Mouse (Mus musculus) midbrain, embryonic 10.5 days (tissue): ENCODE measurements around the gene Mdga1. TPM values are rescaled to one million over a fixed set of nuclear protein-coding genes. Genes with fewer than 3 reads are reported as not detected.

ENCODE experiments used
- DNase-seq: peaks from one replicate; pipeline ENCODE4 v3.0.0-alpha.2; 2017; ENCODE audit warnings: low spot score
- H3K27ac ChIP-seq: fragments of 300-500 bp; sonication (generic); replicated peaks from 2 replicates; pipeline ENCODE4 v1.5.1; 2016; ENCODE audit warnings: mild to moderate bottlenecking
- H3K27me3 ChIP-seq: fragments of 300-500 bp; sonication (generic); 2 replicates; pipeline ENCODE4 v1.6.1; 2016; ENCODE audit warnings: low read depth, mild to moderate bottlenecking; ENCODE audit not compliant: poor library complexity, severe bottlenecking
- H3K36me3 ChIP-seq: fragments of 300-500 bp; sonication (generic); 2 replicates; pipeline ENCODE4 v1.6.1; 2016; ENCODE audit warnings: mild to moderate bottlenecking, moderate library complexity
- H3K4me1 ChIP-seq: fragments of 300-500 bp; sonication (generic); 2 replicates; pipeline ENCODE4 v1.6.1; 2016
- H3K4me3 ChIP-seq: fragments of 300-500 bp; sonication (generic); 2 replicates; pipeline ENCODE4 v1.5.1; 2016; ENCODE audit warnings: mild to moderate bottlenecking, moderate library complexity
- H3K9me3 ChIP-seq: fragments of 300-500 bp; sonication (generic); replicated peaks from 2 replicates; pipeline ENCODE4 v1.6.1; 2016; ENCODE audit warnings: mild to moderate bottlenecking
- WGBS: fragments of 180-500 bp; shearing (Covaris S2); methylation state at CpG from one replicate; pipeline ENCODE4 v1.1.7; 2016; 5-methylcytosine and 5-hydroxymethylcytosine counted together
- polyA plus RNA-seq: library from polyadenylated mRNA; unstranded; fragments of >200 nt; fragmentation: Nextera tagmentation; extraction: Ambion mirVana; gene quantifications from 2 replicates; pipeline ENCODE4 v1.2.1, GENCODE M21; 2016

Mdga1 gene
- polyA plus RNA-seq, 1 experiment from 2014 or later, result 4.3 TPM

GRCm38 (mm10) chr17:29975731-29976130 is 5.8 kb upstream of the Mdga1 start:
- Histone ChIP-seq H3K4me3 (no peak overlapping the region), H3K27me3 (peaks cover 30% of the 10 kb centered on the region), H3K4me1 (peaks cover 23% of the 10 kb centered on the region), H3K27ac (peak overlapping the region; percentile 55; the same call in 1 of the 2 replicates), H3K36me3 (no peaks in the 10 kb centered on the region), H3K9me3 (no peaks in the 10 kb centered on the region)
- peak; percentile 88 for DNase-seq
- 10% methylated on average over 8 of the region's 8 CpGs for WGBS

GRCm38 (mm10) chr17:29973226-29973625 is 3.3 kb upstream of the Mdga1 start:
- 95% methylated on average over 7 of the region's 7 CpGs for WGBS
- Histone ChIP-seq H3K4me3 (no peak overlapping the region), H3K9me3 (no peaks in the 10 kb centered on the region), H3K27ac (no peak overlapping the region), H3K27me3 (peaks cover 39% of the 10 kb centered on the region), H3K4me1 (peaks cover 23% of the 10 kb centered on the region), H3K36me3 (no peaks in the 10 kb centered on the region)
- no peak for DNase-seq

DNA sequence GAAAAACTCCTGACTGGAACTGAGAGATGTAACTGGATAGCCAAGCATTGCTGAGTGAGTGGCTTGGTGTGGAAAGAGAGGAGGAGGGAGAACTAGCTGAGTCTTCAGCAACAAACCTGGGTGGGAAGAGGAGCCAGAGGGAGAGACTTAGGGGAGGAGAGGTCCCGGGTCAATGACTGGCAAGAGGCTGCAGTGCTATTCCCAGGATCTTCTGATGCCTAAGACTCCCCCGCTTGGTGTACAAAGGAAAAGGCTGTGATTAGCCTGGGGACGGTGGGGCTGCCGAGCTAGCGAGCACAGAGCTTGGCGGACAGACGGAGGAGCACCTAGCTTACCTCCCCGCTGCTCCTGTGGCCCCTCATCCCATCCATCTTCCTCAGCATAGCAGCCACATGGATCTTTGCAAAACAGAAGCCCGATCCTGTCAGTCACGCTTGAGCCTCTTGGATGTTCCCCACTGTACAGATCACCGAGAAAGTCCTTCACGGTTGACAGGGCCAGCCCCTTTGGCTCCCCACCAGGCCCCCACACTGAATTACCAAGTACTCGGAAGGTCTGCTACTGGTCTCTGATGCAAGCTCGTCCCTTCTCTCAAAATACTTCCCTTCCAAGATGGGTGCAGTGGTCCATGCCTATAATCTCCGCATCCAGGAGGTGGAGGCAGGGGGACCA is 2.0 kb upstream of the Mdga1 start:
- H3K4me3 ChIP-seq, result peak overlapping the region; percentile 9; the same call in 1 of the 2 replicates
- no peak for DNase-seq
- H3K36me3 ChIP-seq, result no peaks in the 10 kb centered on the region
- 0 out of 2 replicates have a peak overlapping the region, but pooled peaks have one; percentile 20 for H3K27ac ChIP-seq
- no peaks in the 10 kb centered on the region for H3K9me3 ChIP-seq
- H3K4me1 ChIP-seq, result peaks cover 22% of the 10 kb centered on the region
- WGBS, result 33% methylated on average over 15 of the region's 15 CpGs
- H3K27me3 ChIP-seq, result peaks cover 41% of the 10 kb centered on the region

DNA sequence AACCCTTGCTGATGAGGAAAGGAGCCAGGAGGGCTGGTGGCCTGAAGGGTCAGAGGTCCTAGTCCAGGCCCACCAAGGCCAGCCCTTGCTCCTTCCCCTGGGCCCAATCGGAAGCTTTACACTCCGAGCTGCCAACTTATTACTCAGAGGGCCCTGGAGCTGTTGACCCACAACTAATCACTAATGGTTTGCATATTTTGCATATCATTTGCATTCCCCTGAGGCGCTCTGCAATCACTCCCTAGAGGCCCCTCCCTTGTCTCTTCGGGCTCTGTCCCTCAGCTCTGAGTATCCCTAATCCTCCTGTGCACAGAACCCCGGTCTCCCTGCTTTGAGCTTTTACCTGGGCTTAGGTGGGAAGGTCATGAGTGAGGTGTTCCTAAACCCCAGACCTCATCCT is 4.4 kb downstream of the Mdga1 start:
- WGBS, result 12% methylated on average over 5 of the region's 5 CpGs
- DNase-seq, result peak; percentile 16
- peaks cover 36% of the 10 kb centered on the region for H3K4me1 ChIP-seq
- H3K4me3 ChIP-seq, result no peak overlapping the region
- no peaks in the 10 kb centered on the region for H3K9me3 ChIP-seq
- no peak overlapping the region for H3K27ac ChIP-seq
- no peaks in the 10 kb centered on the region for H3K36me3 ChIP-seq
- peaks cover 53% of the 10 kb centered on the region for H3K27me3 ChIP-seq

DNA sequence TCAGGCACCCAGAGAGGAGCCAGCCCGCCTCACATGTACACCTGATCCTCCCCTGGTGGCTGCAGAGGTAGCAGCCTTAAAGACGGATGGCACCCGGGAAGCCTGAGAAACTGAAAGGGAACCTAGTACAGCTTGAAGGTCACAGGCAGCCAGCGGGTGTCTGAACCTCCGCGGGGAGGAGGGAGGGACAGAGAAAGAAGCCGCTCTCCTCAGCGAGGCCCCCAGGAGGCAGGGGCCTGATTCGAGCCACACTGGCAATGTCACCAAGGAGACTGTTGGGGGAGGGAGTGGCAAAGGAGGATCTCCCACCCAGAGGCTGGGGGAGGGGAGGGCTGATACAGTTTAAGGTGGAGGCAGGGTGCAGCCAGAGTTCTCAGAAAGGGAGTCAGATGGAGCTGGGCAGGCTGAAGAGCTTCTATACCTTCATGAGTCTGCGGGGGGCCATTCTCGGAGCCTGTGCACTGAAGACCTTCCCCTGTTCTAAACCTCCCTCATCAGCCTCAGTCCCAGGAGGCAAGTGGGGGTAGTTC is 6.1 kb downstream of the Mdga1 start:
- peak overlapping the region; percentile 67 for H3K27ac ChIP-seq
- peaks cover 36% of the 10 kb centered on the region for H3K4me1 ChIP-seq
- H3K27me3 ChIP-seq, result peaks cover 46% of the 10 kb centered on the region
- DNase-seq, result peak; percentile 34
- WGBS, result 2% methylated on average over 11 of the region's 11 CpGs
- peaks cover 11% of the 10 kb centered on the region; the same call in 1 of the 2 replicates for H3K9me3 ChIP-seq
- peak overlapping the region; percentile 34 for H3K4me3 ChIP-seq
- H3K36me3 ChIP-seq, result no peaks in the 10 kb centered on the region

GRCm38 (mm10) chr17:29955880-29956279 is 14.0 kb downstream of the Mdga1 start:
- Histone ChIP-seq H3K9me3 (peaks cover 15% of the 10 kb centered on the region; the same call in 1 of the 2 replicates), H3K27ac (no peak overlapping the region), H3K27me3 (no peaks in the 10 kb centered on the region), H3K4me3 (no peak overlapping the region), H3K4me1 (peaks cover 9% of the 10 kb centered on the region), H3K36me3 (no peaks in the 10 kb centered on the region)
- DNase-seq, result no peak
- 71% methylated on average over 8 of the region's 8 CpGs for WGBS

- H3K9me3 ChIP-seq, result peaks cover 9% of the 10 kb centered on the region; the same call in 1 of the 2 replicates
- H3K4me1 ChIP-seq, result peaks cover 15% of the 10 kb centered on the region
- H3K4me3 ChIP-seq, result no peak overlapping the region
- WGBS, result 88% methylated on average over 5 of the region's 5 CpGs
- H3K36me3 ChIP-seq, result no peaks in the 10 kb centered on the region
- no peaks in the 10 kb centered on the region for H3K27me3 ChIP-seq
- no peak for DNase-seq
- no peak overlapping the region for H3K27ac ChIP-seq
These were observed 15.6 kb downstream of the Mdga1 start for GRCm38 (mm10) chr17:29954316-29954715.

DNA sequence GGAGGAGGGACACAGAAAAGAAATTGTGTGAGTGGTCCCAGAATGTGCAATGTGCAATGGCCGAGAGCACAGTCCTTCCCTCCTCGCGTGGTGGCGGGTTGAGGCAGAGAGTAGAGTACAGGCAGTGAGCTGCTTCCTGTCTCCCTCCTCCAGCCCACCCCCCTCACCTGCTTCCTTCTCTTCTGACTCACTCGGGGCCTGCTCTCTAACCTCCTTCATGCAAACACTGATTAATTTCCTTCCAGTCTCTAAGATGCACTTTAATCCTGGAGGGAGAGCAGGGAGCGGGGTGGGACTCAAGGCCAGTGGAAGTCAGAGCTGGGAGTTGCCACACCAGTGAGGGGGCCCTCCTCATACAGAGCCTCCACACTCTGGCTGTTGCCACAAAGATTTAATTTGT is 18.8 kb downstream of the Mdga1 start:
- Histone ChIP-seq H3K27ac (no peak overlapping the region), H3K9me3 (no peaks in the 10 kb centered on the region), H3K4me3 (no peak overlapping the region), H3K36me3 (no peaks in the 10 kb centered on the region), H3K27me3 (peaks cover 10% of the 10 kb centered on the region; the same call in 1 of the 2 replicates), H3K4me1 (peaks cover 27% of the 10 kb centered on the region)
- no peak for DNase-seq
- 54% methylated on average over 6 of the region's 6 CpGs for WGBS

DNA sequence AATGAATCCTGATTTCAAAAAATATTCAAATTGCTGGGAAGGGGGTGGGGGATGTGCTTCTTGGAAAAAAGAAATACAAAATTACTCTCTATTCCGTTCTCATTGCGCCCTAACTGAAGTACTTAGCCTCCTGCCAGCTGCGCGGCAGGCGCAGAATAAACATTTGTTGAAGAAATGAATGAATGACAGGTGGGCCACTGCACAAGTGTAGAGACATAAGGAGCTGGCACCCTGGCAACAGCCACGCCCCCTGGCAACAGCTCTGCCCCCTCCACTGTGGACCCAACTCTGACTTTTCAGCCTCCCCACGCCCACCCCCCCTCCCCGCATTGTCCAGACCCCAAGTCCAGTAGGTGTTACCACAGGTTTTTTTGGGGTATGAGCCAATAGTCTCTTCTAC is 19.3 kb downstream of the Mdga1 start:
- no peaks in the 10 kb centered on the region for H3K36me3 ChIP-seq
- DNase-seq, result no peak
- no peaks in the 10 kb centered on the region for H3K9me3 ChIP-seq
- H3K27me3 ChIP-seq, result peaks cover 10% of the 10 kb centered on the region; the same call in 1 of the 2 replicates
- H3K4me1 ChIP-seq, result peaks cover 25% of the 10 kb centered on the region
- WGBS, result 77% methylated on average over 8 of the region's 8 CpGs
- H3K4me3 ChIP-seq, result no peak overlapping the region
- no peak overlapping the region for H3K27ac ChIP-seq

GRCm38 (mm10) chr17:29947271-29947714 is 22.6 kb downstream of the Mdga1 start:
- WGBS, result 48% methylated on average over 5 of the region's 5 CpGs
- Histone ChIP-seq H3K27ac (no peak overlapping the region), H3K4me3 (no peak overlapping the region), H3K36me3 (no peaks in the 10 kb centered on the region), H3K9me3 (no peaks in the 10 kb centered on the region), H3K4me1 (peaks cover 25% of the 10 kb centered on the region), H3K27me3 (peaks cover 10% of the 10 kb centered on the region; the same call in 1 of the 2 replicates)
- no peak for DNase-seq

DNA sequence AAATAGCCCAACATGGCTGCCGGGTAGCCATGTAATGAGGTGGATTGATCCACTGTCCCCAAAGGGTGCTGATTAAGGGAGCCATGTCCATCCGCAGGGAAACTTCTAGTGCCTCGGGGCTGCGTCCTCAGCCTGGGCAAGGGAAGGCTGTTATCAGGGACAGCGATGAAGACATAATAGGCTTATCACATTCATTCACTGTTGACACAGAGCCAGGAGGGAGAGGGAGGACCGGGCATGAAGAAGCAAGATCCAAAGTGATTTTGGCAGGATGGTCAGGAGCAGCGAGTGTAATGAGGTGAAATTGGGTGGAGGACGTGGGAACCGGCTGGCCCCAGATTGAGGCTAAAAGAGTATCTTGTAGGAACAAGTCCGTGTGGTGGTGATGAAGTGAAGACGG is 25.5 kb downstream of the Mdga1 start:
- Histone ChIP-seq H3K9me3 (no peaks in the 10 kb centered on the region), H3K4me3 (no peak overlapping the region), H3K36me3 (no peaks in the 10 kb centered on the region), H3K27me3 (peaks cover 10% of the 10 kb centered on the region; the same call in 1 of the 2 replicates), H3K4me1 (peaks cover 14% of the 10 kb centered on the region), H3K27ac (no peak overlapping the region)
- no peak for DNase-seq
- 82% methylated on average over 11 of the region's 11 CpGs for WGBS

DNA sequence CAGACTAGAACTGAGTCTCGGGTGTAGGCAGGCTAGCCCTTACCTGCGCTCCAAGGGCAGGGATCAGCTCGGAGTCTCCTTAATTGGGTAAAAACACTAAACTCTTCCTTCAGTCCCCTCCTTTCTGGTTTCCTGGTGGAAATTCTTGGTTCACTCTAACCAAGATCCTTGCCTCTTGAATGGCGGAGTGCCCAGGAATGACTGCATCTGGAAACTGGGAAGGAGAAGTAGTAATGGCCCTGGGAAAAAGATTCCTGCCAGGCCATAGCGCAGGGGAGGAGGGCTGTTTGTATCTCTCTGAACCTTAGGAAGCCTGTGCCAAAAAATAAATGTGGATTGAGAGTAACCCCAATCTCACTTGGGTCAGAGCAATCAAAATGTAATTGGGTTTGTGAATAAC is 30.9 kb downstream of the Mdga1 start:
- Histone ChIP-seq H3K27ac (no peak overlapping the region), H3K27me3 (no peaks in the 10 kb centered on the region), H3K36me3 (no peaks in the 10 kb centered on the region), H3K4me1 (no peaks in the 10 kb centered on the region), H3K4me3 (no peak overlapping the region), H3K9me3 (peaks cover 5% of the 10 kb centered on the region; the same call in 1 of the 2 replicates)
- no peak for DNase-seq
- 96% methylated on average over 5 of the region's 5 CpGs for WGBS

GRCm38 (mm10) chr17:29937350-29937781 is 32.5 kb downstream of the Mdga1 start:
- no peaks in the 10 kb centered on the region for H3K36me3 ChIP-seq

More at GRCm38 (mm10) chr17:29937350-29937781, 32.5 kb downstream of the Mdga1 start:
- DNase-seq, result no peak
- Histone ChIP-seq H3K27me3 (no peaks in the 10 kb centered on the region), H3K9me3 (peaks cover 5% of the 10 kb centered on the region; the same call in 1 of the 2 replicates), H3K4me1 (no peaks in the 10 kb centered on the region), H3K4me3 (no peak overlapping the region), H3K27ac (no peak overlapping the region)
- WGBS, result 91% methylated on average over 9 of the region's 9 CpGs
